Mouse (Mus musculus) olfactory bulb, adult 2 months (tissue): ENCODE measurements at regions not wholly inside any gene's neighbourhood (a gene's known extent, or its start where the extent isn't known, plus 50 kb on each side); places are given as distances from the start of the nearest gene placed in this dataset.

ENCODE experiments used
- CTCF ChIP-seq: fragments of 200-500 bp; IDR thresholded peaks from 2 replicates; pipeline ENCODE4 v1.5.1; 2012; ENCODE audit warnings: low read depth, mild to moderate bottlenecking, low read length, moderate library complexity; ENCODE audit not compliant: insufficient read depth
- POLR2A ChIP-seq: fragments of 200-500 bp; IDR thresholded peaks from 2 replicates; pipeline ENCODE4 v1.6.1; 2012; ENCODE audit warnings: mild to moderate bottlenecking, low read depth, low read length, moderate library complexity; ENCODE audit not compliant: insufficient read depth

DNA sequence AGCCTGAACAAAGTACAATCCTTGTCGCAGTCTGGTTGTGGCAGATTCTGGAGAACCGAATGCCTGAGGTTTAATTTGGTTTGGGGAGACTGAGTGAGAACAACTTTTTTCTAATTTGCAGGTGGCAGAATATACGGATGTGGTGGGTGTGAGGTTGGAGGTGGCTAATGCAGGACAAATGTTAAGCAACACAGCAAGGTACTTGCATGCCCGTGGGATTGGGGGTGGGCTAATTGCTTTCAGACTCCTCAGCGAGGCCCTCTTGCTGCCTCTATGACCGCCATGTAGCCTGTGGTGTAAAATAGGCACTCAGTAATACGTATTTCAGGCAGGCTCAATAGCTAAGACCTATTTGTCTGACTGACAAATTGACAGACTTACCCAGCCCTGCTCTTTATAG, 109.4 kb upstream of the Frg1 start:
- no peak for TF ChIP-seq CTCF
- TF ChIP-seq POLR2A, result no peak
